Mouse (Mus musculus): ENCODE data around the gene Mmp25.

DNA sequence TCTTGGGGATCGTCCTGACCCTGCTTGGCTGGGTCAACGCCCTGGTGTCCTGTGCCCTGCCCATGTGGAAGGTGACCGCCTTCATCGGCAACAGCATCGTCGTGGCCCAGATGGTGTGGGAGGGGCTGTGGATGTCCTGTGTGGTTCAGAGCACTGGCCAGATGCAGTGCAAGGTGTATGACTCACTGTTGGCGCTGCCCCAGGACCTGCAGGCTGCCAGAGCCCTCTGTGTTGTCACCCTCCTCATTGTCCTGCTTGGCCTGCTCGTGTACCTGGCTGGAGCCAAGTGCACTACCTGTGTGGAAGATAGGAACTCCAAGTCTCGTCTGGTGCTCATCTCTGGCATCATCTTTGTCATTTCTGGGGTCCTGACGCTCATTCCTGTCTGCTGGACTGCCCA lies 36.0 kb upstream of the Mmp25 start:
- no peak for TF ChIP-seq CTCF (IDR thresholded peaks at IDR 0.05; ENCODE audit: extremely low read depth, insufficient read depth, insufficient read length, insufficient replicate concordance)
- TF ChIP-seq POLR2A (IDR thresholded peaks at IDR 0.05; ENCODE audit: low read depth, low read length), result no peak
